Mouse (Mus musculus) brain, embryonic 14.5 days (tissue): ENCODE measurements around the gene Irf8.

Experiments
- CTCF ChIP-seq: fragments of 200-500 bp; IDR thresholded peaks from 2 replicates; pipeline ENCODE4 v1.5.1; 2012; ENCODE audit warnings: inconsistent platforms, mild to moderate bottlenecking, moderate library complexity, borderline replicate concordance; ENCODE audit not compliant: insufficient read depth, insufficient read length; ENCODE audit errors: extremely low read depth
- POLR2A ChIP-seq: fragments of 200-500 bp; IDR thresholded peaks from 2 replicates; pipeline ENCODE4 v1.6.1; 2012; ENCODE audit warnings: mild to moderate bottlenecking, inconsistent platforms, borderline replicate concordance; ENCODE audit not compliant: poor library complexity, insufficient read depth, insufficient read length, severe bottlenecking; ENCODE audit errors: extremely low read depth

GRCm38 (mm10) chr8:120741815-120742530 lies 5.8 kb downstream of the Irf8 start:
- TF ChIP-seq POLR2A (no peak), CTCF (no peak)
